Mouse (Mus musculus): ENCODE results near the gene Fbxw14. TPM values are rescaled to one million over a fixed set of nuclear protein-coding genes. Genes with fewer than 3 reads are reported as not detected.
"Not testable (repeated sequence)": the region's sequence is repeated elsewhere in the genome, so short reads cannot be mapped to it uniquely, and the experiment has no call there.

The Fbxw14 gene
- polyA plus RNA-seq (2015; fragmentation: Nextera tagmentation; extraction: Ambion mirVana): not detected in 2 replicates

DNA sequence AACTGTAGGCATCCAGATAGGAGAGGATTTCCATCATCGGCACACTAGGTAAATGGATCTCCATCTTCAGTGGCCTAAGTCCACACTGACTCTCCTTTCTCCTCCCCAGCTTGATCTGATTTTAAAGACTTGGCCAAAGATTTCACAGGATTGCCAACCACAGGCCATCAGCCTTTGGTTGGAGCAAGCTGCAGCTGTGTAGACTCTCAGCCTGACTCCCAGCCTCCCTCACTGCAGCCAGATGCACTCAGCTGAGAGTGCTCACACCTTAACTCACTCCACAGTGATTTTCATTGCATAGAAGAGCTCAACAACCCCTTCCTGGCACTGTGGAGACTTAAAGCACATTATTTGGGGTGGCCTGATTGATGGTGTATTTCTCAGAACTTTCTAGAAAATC lies at the start of gene Fbxw14:
Fbxw14 (minus strand) TSS at position 101 of the 400 bp plus-strand sequence.
- ATAC-seq (ENCODE audit: insufficient number of reproducible peaks, low FRiP score, low TSS enrichment, low read depth); H3K4me2 ChIP-seq (replicated peaks); H3K4me3 ChIP-seq (replicated peaks); H3K4me1 ChIP-seq; H3K27me3 ChIP-seq; H3K9me3 ChIP-seq (replicated peaks); H3K27ac ChIP-seq (replicated peaks); H3K9ac ChIP-seq; H3K36me3 ChIP-seq: not testable (repeated sequence)
- WGBS: 63% methylated on average over 1 of the region's 1 CpGs

DNA sequence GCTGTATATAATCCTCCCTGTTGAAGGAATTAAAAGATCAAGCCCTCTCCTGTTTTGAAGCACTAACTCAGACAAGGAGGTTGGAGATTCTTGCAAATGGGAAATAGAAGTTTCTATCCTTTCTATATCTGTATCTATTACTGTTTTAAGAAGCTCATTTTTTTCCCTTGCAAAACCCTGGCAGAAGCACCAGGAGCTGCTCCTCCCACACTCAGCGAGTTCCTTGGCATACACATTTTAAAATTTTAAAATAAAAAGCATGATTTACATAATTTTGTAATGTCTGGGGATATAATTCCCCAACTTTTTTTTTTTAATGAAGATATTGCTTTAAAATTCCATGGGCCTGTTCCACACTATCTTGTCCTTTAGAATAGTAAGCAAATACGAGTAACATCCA lies 24.4 kb downstream of the Fbxw14 start:
- H3K27me3 ChIP-seq: no peaks in the 10 kb centered on the region
- no peak overlapping the region for H3K9ac ChIP-seq
- H3K4me3 ChIP-seq (replicated peaks): no peak overlapping the region
- H3K4me2 ChIP-seq (replicated peaks): no peak overlapping the region
- no peak overlapping the region for H3K27ac ChIP-seq (replicated peaks)
- no peaks in the 10 kb centered on the region for H3K9me3 ChIP-seq (replicated peaks)
- no peaks in the 10 kb centered on the region for H3K36me3 ChIP-seq
- WGBS: 76% methylated on average over 2 of the region's 2 CpGs
- no peak for ATAC-seq (ENCODE audit: insufficient number of reproducible peaks, low FRiP score, low TSS enrichment, low read depth)
- no peaks in the 10 kb centered on the region for H3K4me1 ChIP-seq

DNA sequence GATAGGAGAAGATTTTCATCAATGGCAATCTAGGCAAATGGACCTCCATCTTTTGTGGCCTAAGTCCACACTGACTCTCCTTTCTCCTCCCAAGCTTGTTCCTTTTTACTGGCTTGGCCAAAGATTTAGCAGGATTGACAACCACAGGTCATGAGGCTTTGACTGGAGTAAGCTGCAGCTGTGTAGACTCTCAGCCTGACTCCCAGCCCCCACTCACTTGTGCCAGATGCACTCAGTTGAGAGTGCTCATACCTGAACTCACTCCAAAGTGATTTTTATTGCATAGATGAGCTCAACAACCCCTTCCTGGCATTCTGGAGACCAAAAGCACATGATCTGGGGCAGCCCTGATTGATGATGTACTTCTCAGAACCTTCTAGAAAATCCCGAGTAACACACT lies 52.8 kb downstream of the Fbxw14 start, which contains the start of gene Fbxw20:
Fbxw20 (minus strand) TSS at position 101 of the 400 bp plus-strand sequence.
- 73% methylated on average over 1 of the region's 1 CpGs for WGBS
- ATAC-seq (ENCODE audit: insufficient number of reproducible peaks, low FRiP score, low TSS enrichment, low read depth): no peak
- Histone ChIP-seq H3K4me2 (replicated peaks) (no peak within 1 kb of the TSS), H3K9ac (no peak within 1 kb of the TSS), H3K4me3 (replicated peaks) (no peak within 1 kb of the TSS), H3K27me3 (no peaks in the 10 kb centered on the region), H3K27ac (replicated peaks) (no peak within 1 kb of the TSS), H3K9me3 (replicated peaks) (no peaks in the 10 kb centered on the region), H3K36me3 (no peaks in the 10 kb centered on the region), H3K4me1 (no peaks in the 10 kb centered on the region)

Other genes starting within 250 kb of the Fbxw14 start
- gene Shisa5, start 249.1 kb downstream of the Fbxw14 start, polyA plus RNA-seq (2015; fragmentation: Nextera tagmentation; extraction: Ambion mirVana): 106 and 116 TPM in 2 replicates
- 21.0 and 22.5 TPM in 2 replicates for gene Trex1, start 227.9 kb downstream of the Fbxw14 start, polyA plus RNA-seq (2015; fragmentation: Nextera tagmentation; extraction: Ambion mirVana)
- gene Atrip, start 213.6 kb downstream of the Fbxw14 start, polyA plus RNA-seq (2015; fragmentation: Nextera tagmentation; extraction: Ambion mirVana): 26.8 and 30.8 TPM in 2 replicates
- gene Ccdc51, start 205.2 kb downstream of the Fbxw14 start, polyA plus RNA-seq (2015; fragmentation: Nextera tagmentation; extraction: Ambion mirVana): 13.7 and 16.6 TPM in 2 replicates
- 509 and 534 TPM in 2 replicates for gene Tma7, start 205.1 kb downstream of the Fbxw14 start, polyA plus RNA-seq (2015; fragmentation: Nextera tagmentation; extraction: Ambion mirVana)
- gene Plxnb1, start 192.3 kb downstream of the Fbxw14 start, polyA plus RNA-seq (2015; fragmentation: Nextera tagmentation; extraction: Ambion mirVana): 14.4 and 15.7 TPM in 2 replicates
- gene Fbxw21, start 125.6 kb downstream of the Fbxw14 start, polyA plus RNA-seq (2015; fragmentation: Nextera tagmentation; extraction: Ambion mirVana): not detected in 2 replicates
- gene Fbxw13, start 91.7 kb downstream of the Fbxw14 start, polyA plus RNA-seq (2015; fragmentation: Nextera tagmentation; extraction: Ambion mirVana): not detected in 2 replicates
- gene Fbxw20, start 52.9 kb downstream of the Fbxw14 start, polyA plus RNA-seq (2015; fragmentation: Nextera tagmentation; extraction: Ambion mirVana): not detected in 2 replicates
- gene Fbxw28, start 52.0 kb upstream of the Fbxw14 start, polyA plus RNA-seq (2015; fragmentation: Nextera tagmentation; extraction: Ambion mirVana): not detected in 2 replicates
- not detected in 2 replicates for gene Fbxw22, start 116.6 kb upstream of the Fbxw14 start, polyA plus RNA-seq (2015; fragmentation: Nextera tagmentation; extraction: Ambion mirVana)
- gene Fbxw16, start 161.5 kb upstream of the Fbxw14 start, polyA plus RNA-seq (2015; fragmentation: Nextera tagmentation; extraction: Ambion mirVana): not detected in 2 replicates
- gene Fbxw19, start 208.2 kb upstream of the Fbxw14 start, polyA plus RNA-seq (2015; fragmentation: Nextera tagmentation; extraction: Ambion mirVana): not detected in 2 replicates